36 mouse cellular contexts compared by ENCODE assay signal in the genomic region with DNA sequence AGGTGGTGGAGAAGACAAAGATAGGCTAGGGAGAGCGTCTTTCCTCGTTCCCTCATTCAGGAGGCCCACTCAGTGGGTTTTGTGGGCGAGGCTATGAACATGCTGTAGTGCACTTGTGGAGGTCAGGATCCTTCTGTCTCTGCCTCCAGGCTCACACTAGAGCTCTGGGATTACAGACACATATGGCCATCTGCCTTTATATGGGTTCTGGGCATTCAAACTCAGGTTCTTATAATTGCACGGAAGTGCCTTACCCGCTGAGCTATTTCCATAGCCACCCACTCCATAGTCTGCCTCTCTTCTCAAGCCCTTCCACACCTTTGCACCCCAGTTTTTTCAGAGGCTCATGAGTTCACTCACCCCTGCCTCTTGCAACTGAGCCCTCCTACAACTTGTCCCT. TPM values are rescaled to one million over a fixed set of nuclear protein-coding genes. Genes with fewer than 3 reads are reported as not detected.
"Had no signal": no experiment of that assay in that cellular context is flagged by ENCODE, and none has a peak within 500 bp of the region (broad histone marks: within the 10 kb centered on the region; RNA-seq: fewer than 3 reads in every experiment).

No protein-coding gene starts in this region.

- H3K4me3 ChIP-seq: embryonic facial prominence, embryonic 10.5 days; embryonic facial prominence, embryonic 12.5 days; embryonic facial prominence, embryonic 13.5 days; embryonic facial prominence, embryonic 15.5 days; erythroblast, embryonic 14.5 days; forebrain, embryonic 10.5 days; forebrain, embryonic 12.5 days; forebrain, embryonic 13.5 days; forebrain, embryonic 15.5 days; gastrocnemius, adult 2 months; heart, adult 2 months had no signal

- H3K4me1 ChIP-seq: embryonic facial prominence, embryonic 10.5 days; embryonic facial prominence, embryonic 12.5 days; embryonic facial prominence, embryonic 13.5 days; embryonic facial prominence, embryonic 15.5 days; forebrain, embryonic 10.5 days; forebrain, embryonic 12.5 days; forebrain, embryonic 13.5 days; forebrain, embryonic 15.5 days had no signal

- H3K9me3 ChIP-seq: embryonic facial prominence, embryonic 10.5 days; embryonic facial prominence, embryonic 12.5 days; embryonic facial prominence, embryonic 13.5 days; embryonic facial prominence, embryonic 15.5 days; forebrain, embryonic 12.5 days; forebrain, embryonic 13.5 days; forebrain, embryonic 15.5 days had no signal

- H3K36me3 ChIP-seq: embryonic facial prominence, embryonic 10.5 days; embryonic facial prominence, embryonic 12.5 days; embryonic facial prominence, embryonic 13.5 days; embryonic facial prominence, embryonic 15.5 days; forebrain, embryonic 10.5 days; forebrain, embryonic 12.5 days; forebrain, embryonic 15.5 days had no signal

- DNase-seq: cerebellum, adult 2 months; cerebellum, adult 8-10 months; cerebellum, adult 9-10 months; cerebellum, adult 9-11 months; cerebellum, postnatal 10 days; cerebellum, postnatal 14 days; cerebellum, postnatal 25 days; cerebellum, postnatal 36 days; embryo, embryonic 11 days; forebrain, postnatal 0 days; gastrocnemius, adult 2 months; gastrocnemius, postnatal 10 days; gastrocnemius, postnatal 14 days; gastrocnemius, postnatal 25 days; gastrocnemius, postnatal 36 days; heart, adult 18-20 months; heart, adult 2 months had no signal

- H3K27me3 ChIP-seq: embryonic facial prominence, embryonic 12.5 days; embryonic facial prominence, embryonic 13.5 days; embryonic facial prominence, embryonic 15.5 days; forebrain, embryonic 12.5 days; forebrain, embryonic 13.5 days; forebrain, embryonic 15.5 days had no signal

- H3K27ac ChIP-seq: embryonic facial prominence, embryonic 10.5 days; embryonic facial prominence, embryonic 12.5 days; embryonic facial prominence, embryonic 13.5 days; embryonic facial prominence, embryonic 15.5 days; forebrain, embryonic 10.5 days; forebrain, embryonic 12.5 days; forebrain, embryonic 13.5 days; forebrain, embryonic 15.5 days; gastrocnemius, adult 2 months; heart, adult 2 months had no signal

RNA-seq across cellular contexts. Expression of a gene that starts 42.3 kb away (rescaled TPM):
- total RNA-seq: common myeloid progenitor, adult 5-6 weeks; granulocyte monocyte progenitor cell, adult 5-6 weeks; heart, adult 18-20 months; heart, adult 2 months had no signal
- polyA plus RNA-seq: cortical plate, adult 2 months; erythroblast, embryonic 14.5 days; forebrain, embryonic 13.5 days; forebrain, embryonic 14.5 days; forebrain, embryonic 15.5 days; forebrain, embryonic 16.5 days; frontal cortex, adult 2 months; gonadal fat pad, adult 2 months; heart, adult 2 months had no signal

RNA-seq across cellular contexts. Expression of a gene that starts 55.1 kb away (rescaled TPM):
- total RNA-seq: forebrain, postnatal 0 days; gastrocnemius, adult 18-20 months; gastrocnemius, adult 2 months; gastrocnemius, adult 8-10 months; gastrocnemius, postnatal 14 days; granulocyte monocyte progenitor cell, adult 5-6 weeks had no signal
- polyA plus RNA-seq: cerebellum, adult 2 months; cortical plate, adult 2 months; embryonic facial prominence, embryonic 10.5 days; embryonic facial prominence, embryonic 13.5 days; embryonic facial prominence, embryonic 14.5 days; embryonic facial prominence, embryonic 15.5 days; forebrain, embryonic 10.5 days; forebrain, embryonic 13.5 days; forebrain, embryonic 14.5 days; forebrain, postnatal 0 days; frontal cortex, adult 2 months had no signal
